ENCODE assay signal across 17 mouse cellular contexts in genomic region chr11:49632256-49632655, GRCm38 (mm10). TPM values are rescaled to one million over a fixed set of nuclear protein-coding genes. Genes with fewer than 3 reads are reported as not detected.
DNase-seq lines count a peak whose midpoint lies in the region; ATAC-seq and TF ChIP-seq lines count a peak whose summit lies in the region.
"Had no signal": no experiment of that assay in that cellular context is flagged by ENCODE, and none has a peak within 500 bp of the region (broad histone marks: within the 10 kb centered on the region; RNA-seq: fewer than 3 reads in every experiment).

No protein-coding gene starts in this region.

- no peaks in the 10 kb centered on the region for H3K79me2 ChIP-seq in MEL (ENCODE audit: control insufficient read depth, insufficient read depth, low read length, poor library complexity)

- H3K9me3 ChIP-seq in MEL (replicated peaks; ENCODE audit: insufficient read depth, low read length), result no peaks in the 10 kb centered on the region
- no peaks in the 10 kb centered on the region for H3K9me3 ChIP-seq in heart, embryonic 11.5 days (replicated peaks; ENCODE audit: control insufficient read depth, low read length)
- no peaks in the 10 kb centered on the region for H3K9me3 ChIP-seq in lung, embryonic 15.5 days
- no peaks in the 10 kb centered on the region for H3K9me3 ChIP-seq in forebrain, embryonic 10.5 days
- H3K9me3 ChIP-seq: embryonic facial prominence, embryonic 12.5 days; forebrain, embryonic 12.5 days; limb, embryonic 13.5 days had no signal

- TF ChIP-seq POLR2A in MEL (IDR thresholded peaks at IDR 0.05; ENCODE audit: control insufficient read depth in 1 of 2, insufficient read depth in 1 of 2, low read depth in 1 of 2, low read length in 2 of 2, poor library complexity in 1 of 2), result no peak
- no peak for TF ChIP-seq POLR2A in cerebellum, adult 2 months (IDR thresholded peaks at IDR 0.05; ENCODE audit: borderline replicate concordance, insufficient read depth, low read length)

- no peak overlapping the region for H3K4me3 ChIP-seq in MEL (ENCODE audit: control insufficient read depth in 1 of 2, insufficient read depth in 1 of 2, low read depth in 2 of 2, low read length in 2 of 2)
- no peak overlapping the region for H3K4me3 ChIP-seq in heart, embryonic 11.5 days (ENCODE audit: low read depth, low read length)
- H3K4me3 ChIP-seq in lung, embryonic 15.5 days, result no peak overlapping the region
- no peak overlapping the region for H3K4me3 ChIP-seq in forebrain, embryonic 10.5 days
- H3K4me3 ChIP-seq in cerebellum, adult 2 months (replicated peaks; ENCODE audit: insufficient read depth, low read depth, low read length), result no peak overlapping the region
- H3K4me3 ChIP-seq: embryonic facial prominence, embryonic 12.5 days; forebrain, embryonic 12.5 days; limb, embryonic 13.5 days; megakaryocyte, embryonic 14.5 days; myocyte had no signal

- no peaks in the 10 kb centered on the region for H3K27me3 ChIP-seq in MEL (ENCODE audit: control insufficient read depth in 1 of 2, insufficient read depth in 2 of 2, low read length in 2 of 2)
- H3K27me3 ChIP-seq in heart, embryonic 11.5 days (ENCODE audit: control insufficient read depth, insufficient read depth, low read length), result peaks cover 45% of the 10 kb centered on the region
- H3K27me3 ChIP-seq in lung, embryonic 15.5 days, result peaks cover 36% of the 10 kb centered on the region
- peaks cover 55% of the 10 kb centered on the region for H3K27me3 ChIP-seq in forebrain, embryonic 10.5 days (ENCODE audit: poor library complexity, severe bottlenecking)
- no peaks in the 10 kb centered on the region for H3K27me3 ChIP-seq in cerebellum, adult 2 months (ENCODE audit: control insufficient read depth, insufficient read depth, low read length)

- ATAC-seq in heart, embryonic 11.5 days (replicated peaks; ENCODE audit: insufficient number of reproducible peaks, low FRiP score, low TSS enrichment), result 0 out of 2 replicates have a peak, but pooled peaks have one; percentile 12
- no peak; the same call in 1 of the 2 replicates for ATAC-seq in lung, embryonic 15.5 days (ENCODE audit: borderline replicate concordance, extremely low read depth, low FRiP score, low TSS enrichment)
- ATAC-seq: CD4-positive, CD25-positive, alpha-beta regulatory T cell, adult 4 months had no signal

- TF ChIP-seq CTCF in MEL (IDR thresholded peaks at IDR 0.05 in 2 of 3, conservative IDR thresholded peaks at IDR 0.05 in 1 of 3; ENCODE audit: control insufficient read depth in 1 of 3, insufficient read depth in 1 of 3, low read depth in 2 of 3, low read length in 3 of 3, poor library complexity in 1 of 3, severe bottlenecking in 1 of 3), result no peak
- no peak for TF ChIP-seq CTCF in cerebellum, adult 2 months (IDR thresholded peaks at IDR 0.05; ENCODE audit: borderline replicate concordance, insufficient read depth, low read depth, low read length)

- no peak overlapping the region for H3K9ac ChIP-seq in MEL (ENCODE audit: control insufficient read depth, low read depth, low read length, poor library complexity, severe bottlenecking)
- no peak overlapping the region for H3K9ac ChIP-seq in heart, embryonic 11.5 days (ENCODE audit: low read depth, low read length)
- H3K9ac ChIP-seq in lung, embryonic 15.5 days, result no peak overlapping the region
- H3K9ac ChIP-seq: embryonic facial prominence, embryonic 12.5 days; forebrain, embryonic 12.5 days; limb, embryonic 13.5 days had no signal

- peak; percentile 18 for DNase-seq in heart, adult 8-10 months (ENCODE audit: low spot score)
- no peak for DNase-seq in heart, postnatal 36 days
- DNase-seq in MEL (ENCODE audit: low read depth, low spot score), result peak; percentile 29
- no peak for DNase-seq in forebrain, embryonic 10.5 days (ENCODE audit: extremely low spot score, low spot score)
- no peak for DNase-seq in cerebellum, adult 2 months
- DNase-seq in testis, postnatal 14 days (ENCODE audit: low spot score), result no peak
- DNase-seq: cerebellum, postnatal 10 days had no signal

- intact Hi-C loops in heart, postnatal 36 days (cut with DNase I), result loop anchor here (5.0 kb wide), 1 partner anchor 35 kb away; no protein-coding TSS in a partner anchor

- 0 out of 4 replicates have a peak, but pooled peaks cover 0 to 2% of the 10 kb centered on the region in 2 experiments for H3K36me3 ChIP-seq in MEL (ENCODE audit: control insufficient read depth in 1 of 2, insufficient read depth in 2 of 2, low read length in 2 of 2)
- no peaks in the 10 kb centered on the region for H3K36me3 ChIP-seq in heart, embryonic 11.5 days (ENCODE audit: control insufficient read depth, insufficient read depth, low read length)
- H3K36me3 ChIP-seq in lung, embryonic 15.5 days, result no peaks in the 10 kb centered on the region
- H3K36me3 ChIP-seq in forebrain, embryonic 10.5 days (replicated peaks), result no peaks in the 10 kb centered on the region
- H3K36me3 ChIP-seq: embryonic facial prominence, embryonic 12.5 days; forebrain, embryonic 12.5 days; limb, embryonic 13.5 days had no signal

- H3K27ac ChIP-seq in MEL (ENCODE audit: control insufficient read depth, low read depth, low read length), result no peak overlapping the region
- no peak overlapping the region for H3K27ac ChIP-seq in heart, embryonic 11.5 days (ENCODE audit: low read depth, low read length)
- H3K27ac ChIP-seq in lung, embryonic 15.5 days, result peak overlapping the region; percentile 4; the same call in 1 of the 2 replicates
- H3K27ac ChIP-seq in forebrain, embryonic 10.5 days, result no peak overlapping the region
- H3K27ac ChIP-seq in cerebellum, adult 2 months (ENCODE audit: insufficient read depth, low read length), result no peak overlapping the region
- H3K27ac ChIP-seq: embryonic facial prominence, embryonic 12.5 days; forebrain, embryonic 12.5 days; limb, embryonic 13.5 days had no signal

- no peak for TF ChIP-seq RAD21 in MEL (IDR thresholded peaks at IDR 0.05; ENCODE audit: low read depth, low read length)

- no peak for TF ChIP-seq EP300 in MEL (IDR thresholded peaks at IDR 0.05; ENCODE audit: low read depth in 1 of 2, low read length in 2 of 2)

- H3K4me2 ChIP-seq in heart, embryonic 11.5 days, result no peak overlapping the region
- no peak overlapping the region for H3K4me2 ChIP-seq in lung, embryonic 15.5 days
- H3K4me2 ChIP-seq: embryonic facial prominence, embryonic 12.5 days; forebrain, embryonic 12.5 days; limb, embryonic 13.5 days had no signal

- WGBS in heart, embryonic 11.5 days (ENCODE audit: insufficient replicate concordance), result 49% methylated on average over 2 of the region's 2 CpGs
- WGBS in lung, embryonic 15.5 days, result 45% methylated on average over 2 of the region's 2 CpGs
- 85% methylated on average over 2 of the region's 2 CpGs for WGBS in forebrain, embryonic 10.5 days
- WGBS in cerebellum, adult 2 months, result 89% methylated on average over 2 of the region's 2 CpGs

- peaks cover 0 to 5% of the 10 kb centered on the region in 2 experiments; a peak in 1 of 4 replicates for H3K4me1 ChIP-seq in MEL (ENCODE audit: control insufficient read depth in 1 of 2, insufficient read depth in 2 of 2, low read length in 2 of 2)
- H3K4me1 ChIP-seq in heart, embryonic 11.5 days (ENCODE audit: control insufficient read depth, insufficient read depth, low read length), result peaks cover 10% of the 10 kb centered on the region
- no peaks in the 10 kb centered on the region; the same call in 1 of the 2 replicates for H3K4me1 ChIP-seq in lung, embryonic 15.5 days
- peaks cover 22% of the 10 kb centered on the region for H3K4me1 ChIP-seq in forebrain, embryonic 10.5 days
- H3K4me1 ChIP-seq in cerebellum, adult 2 months (ENCODE audit: control insufficient read depth, insufficient read depth, low read length), result no peaks in the 10 kb centered on the region; the same call in 1 of the 2 replicates

TF ChIP-seq in MEL, 35 proteins besides CTCF, POLR2A, EP300 and RAD21:
- TF ChIP-seq JUND (IDR thresholded peaks at IDR 0.05; ENCODE audit: low read depth, low read length) (no peak), ELF1 (IDR thresholded peaks at IDR 0.05; ENCODE audit: low read depth, low read length) (0 out of 2 replicates have a peak, but pooled peaks have one; percentile 51)

RNA-seq across cellular contexts. Expression of gene Flt4, which starts 23.2 kb away (rescaled TPM):
- 10 to 100 TPM; 11.8 to 12.4 (median 12.2) TPM for total RNA-seq in heart, adult 8-10 months (2022)
- total RNA-seq in heart, postnatal 36 days (2021), result 10 to 100 TPM; 10.3 to 11.6 TPM
- total RNA-seq in MEL (2012; rRNA removed), result 0.07 and 0.08 TPM in 2 replicates
- under 1 TPM in 1 of 2 experiments, not detected in 1; 0.13 TPM for polyA plus RNA-seq in MEL (2012; ENCODE audit: insufficient read depth in 1 of 2, insufficient read length in 2 of 2, low read depth in 1 of 2, low replicate concordance in 2 of 2, missing spikeins in 1 of 2)
- 6.3 and 7.6 TPM in 2 replicates for polyA plus RNA-seq in heart, embryonic 11.5 days (2014; fragmentation: Nextera tagmentation; extraction: Ambion mirVana)
- 9.0 and 9.3 TPM in 2 replicates for polyA plus RNA-seq in lung, embryonic 15.5 days (2015; fragmentation: Nextera tagmentation; extraction: Ambion mirVana)
- 4.8 and 5.0 TPM in 2 replicates for polyA plus RNA-seq in forebrain, embryonic 10.5 days (2016; fragmentation: Nextera tagmentation; extraction: Ambion mirVana)
- polyA plus RNA-seq in cerebellum, adult 2 months (2012; rRNA removed), result 2.2 and 2.3 TPM in 2 replicates
- polyA plus RNA-seq: CD4-positive, CD25-positive, alpha-beta regulatory T cell, adult 4 months had no signal

RNA-seq across cellular contexts. Expression of gene Scgb3a1, which starts 31.2 kb away (rescaled TPM):
- 1 to 10 TPM in 2 of 4 experiments, under 1 TPM in 1, not detected in 1; 0.72 to 2.7 (median 1.4) TPM for total RNA-seq in heart, adult 8-10 months (2022)
- 1 to 10 TPM in 1 of 2 experiments, not detected in 1; 1.2 TPM for total RNA-seq in heart, postnatal 36 days (2021)
- total RNA-seq in MEL (2012; rRNA removed), result not detected in 2 replicates
- not detected for polyA plus RNA-seq in MEL (2012; ENCODE audit: insufficient read depth in 1 of 2, insufficient read length in 2 of 2, low read depth in 1 of 2, low replicate concordance in 2 of 2, missing spikeins in 1 of 2)
- 0.86 and 1.1 TPM in 2 replicates for polyA plus RNA-seq in heart, embryonic 11.5 days (2014; fragmentation: Nextera tagmentation; extraction: Ambion mirVana)
- 0.81 TPM in 1 of 2 replicates, not detected in the other for polyA plus RNA-seq in lung, embryonic 15.5 days (2015; fragmentation: Nextera tagmentation; extraction: Ambion mirVana)
- not detected in 2 replicates for polyA plus RNA-seq in forebrain, embryonic 10.5 days (2016; fragmentation: Nextera tagmentation; extraction: Ambion mirVana)
- polyA plus RNA-seq in cerebellum, adult 2 months (2012; rRNA removed), result 0.40 TPM in 1 of 2 replicates, not detected in the other
- polyA plus RNA-seq: brain, embryonic 14.5 days; embryonic facial prominence, embryonic 12.5 days; forebrain, embryonic 12.5 days; limb, embryonic 13.5 days; myocyte; stomach, embryonic 16.5 days had no signal

Comparison
In these comparisons a context has a peak if more than half of its experiments do, and no peak if none do; other contexts are left out.
1. DNase-seq: peak in heart, adult 8-10 months (single experiment) and MEL (single experiment); none in heart, postnatal 36 days (0 of 2), forebrain, embryonic 10.5 days (single experiment), cerebellum, adult 2 months (0 of 2) and testis, postnatal 14 days (single experiment).